Mouse (Mus musculus): ENCODE measurements around the gene Rsrp1.

GRCm38 (mm10) chr4:134963021-134963776, 39.8 kb downstream of the Rsrp1 start:
- peak; percentile 64 for TF ChIP-seq CTCF (IDR thresholded peaks at IDR 0.05; ENCODE audit: borderline replicate concordance, extremely low read depth, insufficient read depth, insufficient read length)
- TF ChIP-seq POLR2A (IDR thresholded peaks at IDR 0.05; ENCODE audit: borderline replicate concordance, extremely low read depth, insufficient read depth, insufficient read length, poor library complexity, severe bottlenecking): no peak

Measured in brain, embryonic 14.5 days (tissue).